Mouse (Mus musculus) layer of hippocampus, adult 18-20 months (tissue): ENCODE measurements at regions not wholly inside any gene's neighbourhood (a gene's known extent, or its start where the extent isn't known, plus 50 kb on each side); places are given as distances from the start of the nearest gene placed in this dataset.

Source experiments
- DNase-seq, 2 experiments: peaks; one replicate each; pipeline ENCODE4 v3.0.0; 2022; ENCODE audit warnings: low spot score in 2 of 2

DNA sequence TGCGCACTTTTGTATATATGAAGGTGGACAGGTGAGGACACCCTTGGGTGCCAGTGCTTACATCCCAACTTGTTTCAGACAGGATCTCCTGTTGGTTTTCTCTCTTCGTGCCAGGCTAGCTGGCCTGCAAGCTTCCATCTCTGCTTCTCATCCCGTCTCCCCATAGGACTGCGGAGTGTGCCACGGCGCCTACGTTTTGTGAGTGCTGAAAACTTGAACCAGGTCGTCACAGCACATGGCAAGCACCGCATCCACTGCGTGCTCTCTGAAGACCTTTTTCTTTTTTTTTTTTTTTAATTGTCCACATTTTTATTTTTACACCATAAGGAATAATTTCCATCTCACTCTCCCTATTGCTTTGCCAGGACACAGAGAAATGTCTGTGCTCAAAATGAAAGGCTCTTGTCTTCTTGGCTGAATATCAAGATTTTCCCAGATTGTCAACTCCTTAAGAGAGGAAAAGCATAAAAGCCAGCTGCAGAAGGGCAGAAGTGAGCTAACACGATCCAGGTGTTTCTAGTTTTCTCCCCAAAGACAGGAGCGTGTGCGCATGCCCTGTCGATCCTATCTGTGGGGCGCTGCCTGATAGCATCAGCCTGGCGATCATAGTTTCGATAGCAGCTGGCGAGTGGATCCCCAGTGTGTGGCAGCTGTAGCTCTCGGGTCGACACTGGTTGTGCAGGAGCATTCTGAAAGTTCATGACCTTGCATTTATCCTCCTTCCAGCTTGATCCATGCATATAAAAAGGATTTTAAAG lies 326.4 kb upstream of the Ddhd1 start:
- DNase-seq: no peak

GRCm38 (mm10) chr14:45992041-45992869 lies 334.3 kb upstream of the Ddhd1 start:
- no peak for DNase-seq

DNA sequence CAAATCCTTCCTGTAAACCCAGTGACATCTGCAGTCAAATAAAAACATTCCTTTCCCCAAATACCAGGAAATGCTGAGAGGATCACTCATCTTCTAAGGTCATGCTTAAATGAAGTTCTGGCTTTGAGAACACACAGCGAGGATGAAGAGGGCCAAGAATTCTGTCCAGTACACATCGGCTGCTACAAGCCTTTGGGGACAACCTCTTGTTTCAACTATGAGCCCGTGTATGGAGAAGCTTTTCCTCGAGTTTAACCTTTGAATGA lies 334.9 kb upstream of the Ddhd1 start:
- no peak for DNase-seq

GRCm38 (mm10) chr14:45993669-45994068 lies 335.7 kb upstream of the Ddhd1 start:
- peak; percentile 38 to 86 for DNase-seq

DNA sequence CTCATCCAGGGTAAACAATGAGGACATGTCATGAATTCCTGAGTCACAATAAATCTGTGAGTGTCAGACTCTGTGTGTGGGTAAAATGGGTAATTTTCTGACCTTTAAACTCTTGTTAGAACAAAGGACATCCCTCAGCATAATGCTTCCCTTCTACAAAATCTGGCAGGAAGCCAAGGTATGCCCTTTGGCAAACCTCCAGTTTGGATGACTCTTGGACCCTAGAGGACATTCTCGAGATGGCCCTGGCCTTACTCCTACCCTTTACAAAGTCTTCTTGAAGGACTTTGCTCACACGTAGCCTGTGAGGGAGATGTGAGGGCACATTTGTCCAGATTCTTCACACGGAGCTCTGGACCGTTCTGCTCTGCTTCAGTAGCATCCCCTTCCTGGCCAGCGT lies 338.8 kb upstream of the Ddhd1 start:
- no peak for DNase-seq

DNA sequence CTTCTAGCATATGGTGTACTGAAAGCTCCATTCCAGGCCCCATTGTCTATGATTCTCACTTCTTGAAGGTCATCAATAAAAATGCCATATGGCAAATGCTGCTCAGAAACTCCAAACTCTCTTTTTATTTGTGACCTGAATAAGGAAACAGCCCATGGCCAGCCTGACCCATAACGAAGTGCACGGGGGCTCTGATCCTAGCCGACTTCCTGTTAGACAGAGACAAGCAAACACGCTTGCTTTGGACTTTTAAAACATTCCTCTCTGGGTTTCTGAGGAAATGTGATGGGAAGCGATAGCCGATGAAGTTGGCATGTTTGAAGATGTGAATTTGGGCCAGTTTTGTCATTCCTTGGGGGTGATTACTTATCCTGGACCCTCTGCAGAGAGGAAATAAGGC lies 346.1 kb upstream of the Ddhd1 start:
- DNase-seq: no peak

DNA sequence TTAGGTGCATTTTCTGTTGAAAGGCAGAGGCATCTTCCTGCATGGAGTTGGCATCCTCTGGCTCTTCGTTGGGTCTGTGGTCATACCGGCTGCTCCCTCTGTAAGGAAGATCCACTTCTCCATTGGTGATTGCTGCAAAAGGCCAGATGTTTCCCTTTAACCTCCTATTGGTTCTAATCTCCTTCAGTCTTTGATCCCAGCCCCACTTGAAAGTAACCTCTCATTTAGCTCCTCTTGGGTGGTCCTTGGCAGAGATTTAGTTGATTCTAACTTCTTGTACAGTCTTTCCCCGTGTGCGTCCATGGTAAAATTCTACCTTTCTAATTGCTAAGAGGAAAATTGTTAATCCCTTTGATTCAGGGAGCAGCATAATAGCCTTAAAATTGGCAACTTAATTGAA lies 347.4 kb upstream of the Ddhd1 start:
- no peak for DNase-seq

DNA sequence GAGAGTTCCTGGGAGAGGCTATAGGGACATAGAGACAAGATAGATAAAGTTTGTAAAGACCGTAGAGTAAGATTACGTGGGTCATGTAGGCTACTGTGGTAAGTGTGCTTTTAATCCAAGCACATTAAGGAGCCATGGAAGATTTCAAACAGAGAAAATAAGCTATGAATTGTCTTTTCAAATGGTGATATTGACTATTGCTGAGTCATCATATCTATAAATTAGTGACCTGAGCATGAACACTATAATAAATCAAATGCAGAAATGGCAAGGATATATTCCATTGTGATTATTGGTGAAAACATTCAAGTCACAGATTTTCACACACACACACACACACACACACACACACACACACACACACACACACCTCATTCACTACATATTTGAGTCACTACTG lies 355.3 kb upstream of the Ddhd1 start:
- no peak for DNase-seq

GRCm38 (mm10) chr14:46014090-46014489 lies 356.1 kb upstream of the Ddhd1 start:
- no peak for DNase-seq

GRCm38 (mm10) chr14:46015682-46016400 lies 357.9 kb upstream of the Ddhd1 start:
- no peak for DNase-seq

- no peak for DNase-seq
Observed at GRCm38 (mm10) chr14:46016701-46017106, 358.8 kb upstream of the Ddhd1 start.

DNA sequence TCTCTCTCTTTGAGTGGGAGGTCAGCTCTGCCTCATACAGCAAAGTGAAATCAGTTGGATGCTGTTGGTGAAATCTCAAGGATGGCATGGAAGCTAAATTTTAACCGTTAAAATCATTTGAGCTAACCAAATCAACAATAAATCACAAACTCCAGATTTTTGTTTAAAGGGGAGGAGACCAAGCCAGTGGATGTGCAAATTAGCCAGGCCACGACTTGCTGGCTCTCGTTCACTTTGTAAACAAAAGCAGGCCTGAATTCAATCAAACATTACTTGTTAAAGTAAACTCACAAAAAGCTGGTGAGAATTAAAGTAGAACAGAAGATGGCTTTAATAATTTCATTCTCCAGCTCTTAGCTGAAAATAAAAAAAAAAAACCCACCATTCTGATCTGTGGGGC lies 359.3 kb upstream of the Ddhd1 start:
- DNase-seq: no peak

DNA sequence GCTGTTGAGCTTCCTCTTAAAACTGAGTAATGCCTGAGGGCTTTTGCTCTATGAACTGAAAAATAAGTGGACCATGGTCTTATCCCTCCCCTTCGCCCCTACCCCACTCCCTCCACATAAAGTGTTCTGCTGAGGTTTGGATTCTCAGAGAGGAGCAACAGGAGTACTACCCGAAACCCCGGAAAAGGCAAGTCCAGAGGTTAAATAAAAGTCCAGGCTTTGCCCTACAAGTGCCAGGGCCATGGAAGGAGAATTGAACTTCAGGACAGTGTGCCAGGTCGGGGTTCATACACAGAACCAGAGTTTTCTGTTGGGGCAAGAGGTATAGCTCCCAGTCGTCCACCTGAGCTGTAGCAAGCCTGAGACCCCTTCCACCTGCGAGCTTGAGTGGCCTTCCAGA lies 360.0 kb upstream of the Ddhd1 start:
- no peak for DNase-seq

DNA sequence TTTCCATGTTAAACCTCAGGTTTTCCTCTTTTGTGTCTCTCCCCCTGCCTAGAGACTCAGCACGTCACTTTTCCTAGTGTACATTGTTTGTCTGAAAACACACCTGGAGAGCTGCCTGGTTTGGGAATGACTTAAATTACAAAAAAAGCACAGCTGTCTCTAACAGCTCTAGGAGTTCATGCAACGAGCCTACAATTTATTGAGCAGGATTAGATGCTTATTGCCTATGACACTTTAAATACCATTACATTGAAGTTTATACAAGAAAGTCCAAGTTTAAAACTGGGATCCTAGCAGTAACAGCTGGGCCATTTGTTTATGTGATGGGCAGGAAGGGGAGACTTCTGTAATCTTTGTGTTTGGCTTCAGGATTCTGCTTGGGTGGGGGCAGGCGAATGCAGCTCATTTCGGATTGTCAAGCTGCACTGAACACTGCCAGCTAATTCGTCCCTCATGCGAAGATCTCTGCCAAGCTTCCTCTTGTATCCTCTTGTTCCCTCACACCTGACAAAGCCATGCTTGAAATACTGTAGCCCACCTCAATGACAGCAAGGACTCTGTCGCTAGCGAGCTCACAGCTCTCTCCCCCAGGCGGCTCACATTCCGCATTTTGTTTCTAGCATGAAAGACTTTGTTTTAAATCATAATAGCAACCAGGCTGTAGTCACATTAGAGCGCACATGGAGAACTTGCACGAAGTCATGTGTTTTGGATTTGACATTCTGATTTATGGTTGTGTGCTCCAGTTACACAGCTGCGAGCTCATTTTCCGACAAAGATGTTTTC lies 359.8 kb upstream of the Gm15217 start:
- DNase-seq: peak in 1 of 2 experiments; percentile 6

- DNase-seq: no peak
Observed at GRCm38 (mm10) chr14:46034301-46034700, 344.9 kb upstream of the Gm15217 start.

DNA sequence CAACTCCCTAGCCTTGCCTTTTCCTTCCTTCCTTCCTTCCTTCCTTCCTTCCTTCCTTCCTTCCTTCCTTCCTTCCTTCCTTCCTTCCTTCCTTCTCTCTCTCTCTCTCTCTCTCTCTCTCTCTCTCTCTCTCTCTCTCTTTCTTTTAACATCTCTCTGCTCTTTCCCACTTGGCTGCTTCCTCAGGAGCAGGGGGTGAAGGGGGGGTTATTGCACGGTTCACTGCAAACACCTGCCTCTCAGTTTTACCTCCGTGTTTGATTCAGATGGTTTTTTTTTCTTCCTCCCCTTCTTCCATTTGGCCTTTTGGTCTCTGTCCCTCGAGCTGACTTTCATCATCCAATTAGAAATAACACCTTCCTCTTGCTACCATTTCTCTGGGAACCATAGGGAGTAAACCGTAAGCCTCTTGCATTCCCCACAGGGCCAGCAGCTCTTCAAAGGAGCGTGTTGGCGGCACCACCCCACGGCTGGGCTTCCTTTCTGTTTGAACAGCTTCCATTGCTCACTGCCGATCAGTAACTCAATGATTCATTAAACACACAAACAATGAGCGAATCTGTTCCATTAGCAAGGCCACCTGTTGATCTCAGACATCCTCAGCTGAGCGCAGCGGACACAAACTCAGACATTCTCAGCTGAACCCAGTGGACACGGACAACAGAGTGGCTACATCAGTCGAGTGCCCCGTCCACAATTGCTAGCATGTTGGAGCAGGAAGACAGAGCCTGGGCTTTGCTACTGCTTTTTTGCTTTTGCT lies 318.4 kb upstream of the Gm15217 start:
- DNase-seq: peak; percentile 16 to 63

DNA sequence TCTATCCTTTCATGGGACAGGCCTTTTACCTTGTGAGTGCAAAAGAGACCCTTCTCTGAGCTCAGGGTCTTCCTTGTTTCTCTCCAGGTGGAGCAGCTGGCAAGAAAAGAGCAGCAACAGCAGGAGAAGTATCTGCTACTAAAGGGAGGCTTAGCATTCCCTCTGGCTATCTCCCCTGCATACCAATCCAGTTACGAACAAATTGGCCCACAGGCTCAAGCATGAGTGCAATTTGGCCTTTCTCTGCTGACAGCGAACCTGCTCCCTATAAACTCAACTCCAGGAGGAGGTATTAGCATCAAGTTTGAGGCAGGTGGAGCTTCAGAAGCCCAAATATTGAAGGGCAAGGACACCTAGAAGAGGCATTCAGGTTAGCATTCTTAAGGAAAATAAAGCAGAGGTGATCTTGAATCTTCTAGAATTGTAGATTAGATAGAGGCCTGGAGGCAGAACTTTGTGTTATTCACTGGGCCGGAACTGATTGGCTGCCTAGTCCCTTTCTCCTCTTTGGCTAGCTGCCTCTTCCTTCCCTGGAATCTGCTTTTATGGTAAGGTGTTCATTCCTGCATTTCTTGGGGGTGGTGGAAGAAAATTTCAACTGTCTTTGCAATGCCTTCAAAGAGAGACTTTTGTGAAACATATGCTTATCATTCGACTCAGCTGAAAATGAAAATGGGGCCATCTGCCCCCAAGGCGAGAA lies 312.0 kb upstream of the Gm15217 start:
- no peak for DNase-seq

DNA sequence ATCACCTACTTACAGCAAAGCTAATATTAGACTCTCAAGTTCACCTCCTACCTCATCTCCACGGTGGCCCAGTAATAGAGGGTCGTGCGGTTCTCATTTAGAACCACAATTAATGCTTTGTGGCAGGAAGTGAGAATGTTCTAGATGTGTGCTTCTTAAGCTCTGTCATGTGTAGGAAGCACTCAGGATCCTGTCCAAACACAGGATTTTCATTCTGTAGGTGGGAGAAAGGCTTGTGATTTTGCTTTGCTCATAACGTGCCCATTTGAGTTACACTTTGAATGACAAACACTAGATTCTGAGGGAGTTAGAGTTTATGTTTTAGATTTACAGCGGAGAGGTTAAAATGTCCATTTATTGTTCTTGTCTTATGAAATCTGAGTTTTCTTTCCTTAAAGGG lies 308.0 kb upstream of the Gm15217 start:
- no peak for DNase-seq

DNA sequence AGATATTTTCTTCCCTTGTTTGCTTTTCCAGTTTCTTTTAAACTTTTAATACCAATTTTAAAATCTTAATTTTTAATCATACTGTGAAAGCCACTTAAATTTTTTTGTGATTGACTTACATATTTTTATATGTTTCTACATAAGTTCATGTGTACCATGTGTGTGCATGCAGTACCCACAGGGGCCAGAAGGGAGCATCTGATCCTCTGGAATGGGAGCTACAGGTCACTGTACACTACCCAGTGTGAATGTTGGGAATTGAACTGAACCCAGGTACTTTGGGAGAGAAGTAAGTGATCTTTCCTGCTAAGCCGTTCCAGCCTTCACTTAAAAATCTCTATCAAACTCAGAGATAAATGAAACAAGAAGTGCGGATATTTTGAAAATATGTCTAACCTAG lies 302.5 kb upstream of the Gm15217 start:
- no peak for DNase-seq
